Mouse (Mus musculus) CH12F3 (cell line): ENCODE results near the gene Efnb3.

Experiments used
- in situ Hi-C: fragments of 300-500 bp; cut with MboI; formaldehyde crosslinking; loops from 2 replicates; pipeline ENCODE4 v1.14.3; 2020; ENCODE audit warnings: low sequenced_read_pairs

The Efnb3 gene

DNA sequence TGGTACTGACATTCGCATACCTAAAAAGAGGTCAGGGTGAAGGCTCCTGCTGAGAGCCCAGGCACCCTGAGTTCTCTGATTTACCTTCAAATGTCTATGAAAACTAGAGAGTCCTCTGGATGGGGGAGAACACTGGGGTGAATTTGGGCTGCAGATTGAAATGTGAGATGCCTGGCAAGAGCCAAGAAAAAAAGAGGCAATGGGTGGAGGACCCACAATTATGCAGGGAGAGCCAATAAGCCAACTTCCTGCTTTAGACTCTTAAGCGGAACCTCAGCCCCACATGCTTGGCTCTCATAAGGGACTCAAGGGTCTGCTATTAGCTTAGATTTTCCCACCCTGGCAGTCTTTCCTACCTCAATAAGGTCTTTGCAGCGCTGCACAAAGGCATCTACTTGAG lies 43.3 kb downstream of the Efnb3 start:
- in situ Hi-C loops: loop anchor here (10.0 kb wide), 1 partner anchor 262 kb away; no protein-coding TSS in a partner anchor

GRCm38 (mm10) chr11:69516151-69516640 lies 43.8 kb downstream of the Efnb3 start:
- in situ Hi-C loops: loop anchor here (10.0 kb wide), 1 partner anchor 261 kb away; no protein-coding TSS in a partner anchor

DNA sequence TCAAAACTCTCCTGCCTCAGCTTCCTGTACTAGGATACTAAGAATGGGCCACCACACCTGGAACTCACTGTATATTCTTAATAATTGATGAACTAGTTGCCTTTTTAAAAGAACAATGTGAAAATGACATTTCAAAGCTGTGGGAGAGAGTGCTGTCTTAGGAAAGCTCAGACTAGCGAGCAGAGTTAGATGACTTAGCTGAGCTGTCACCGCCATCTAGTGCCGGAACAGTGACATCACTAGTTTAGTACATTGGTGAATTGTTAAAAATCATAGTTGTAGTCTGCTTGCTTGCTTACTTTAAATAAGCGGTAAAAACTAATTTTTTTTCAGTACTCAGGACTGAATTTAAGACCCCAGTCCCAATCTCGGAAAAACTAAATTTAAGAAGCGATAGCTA lies 46.2 kb downstream of the Efnb3 start:
- in situ Hi-C loops: loop anchor here (10.0 kb wide), 1 partner anchor 259 kb away; no protein-coding TSS in a partner anchor

DNA sequence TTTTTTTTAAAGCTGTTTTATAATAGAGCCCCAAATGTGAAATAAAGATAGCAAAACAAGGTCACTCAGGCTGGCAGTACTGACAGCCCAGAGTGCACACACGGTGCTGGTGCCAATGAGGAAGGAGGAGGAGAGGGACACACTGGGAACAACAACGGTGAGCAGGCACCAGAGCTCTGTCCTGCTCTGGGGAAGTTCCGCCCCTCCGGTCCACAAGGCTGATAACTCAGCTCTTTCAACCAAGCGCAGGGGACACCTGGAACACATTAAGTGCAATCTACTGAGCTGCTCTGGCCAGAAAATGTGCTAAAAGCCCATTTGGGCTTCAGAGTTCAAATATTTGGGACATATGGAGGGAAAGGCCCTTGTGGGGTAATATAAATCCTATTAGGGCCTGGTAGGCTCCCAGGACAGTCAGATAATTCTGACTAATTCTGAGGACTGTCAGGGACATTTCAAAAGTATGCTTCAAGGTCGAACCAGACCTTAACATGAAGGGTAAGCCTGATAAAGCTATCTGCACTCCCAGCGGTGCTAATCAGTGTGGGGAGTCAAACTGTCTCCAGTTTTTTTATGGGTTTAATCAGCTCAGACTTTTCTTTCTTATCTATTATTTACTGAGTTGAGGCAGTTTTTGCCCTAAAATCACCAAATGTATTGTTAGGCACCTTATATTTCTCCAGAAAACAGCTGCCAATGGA lies 49.1 kb downstream of the Efnb3 start:
- in situ Hi-C loops: loop anchor here (10.0 kb wide), 1 partner anchor 256 kb away; no protein-coding TSS in a partner anchor
